Mouse (Mus musculus) heart, adult 2 months (tissue): Measurements from ENCODE around the gene Rpl39. TPM values are rescaled to one million over a fixed set of nuclear protein-coding genes. Genes with fewer than 3 reads are reported as not detected.
"Not testable (repeated sequence)": the region's sequence is repeated elsewhere in the genome, so short reads cannot be mapped to it uniquely, and the experiment has no call there.

Source experiments
- DNase-seq, 2 experiments: peaks; one replicate each; pipeline ENCODE4 v3.0.0; 2021
- H3K27ac ChIP-seq: fragments of 200-600 bp; 2 replicates; pipeline ENCODE4 v1.8.1; 2022
- H3K27me3 ChIP-seq: fragments of 200-500 bp; 2 replicates; pipeline ENCODE4 v1.6.1; 2012; ENCODE audit warnings: mild to moderate bottlenecking, low read length, inconsistent platforms, mixed read lengths; ENCODE audit not compliant: control insufficient read depth, insufficient read depth
- H3K36me3 ChIP-seq: fragments of 200-500 bp; 2 replicates; pipeline ENCODE4 v1.6.1; 2012; ENCODE audit warnings: low read length, inconsistent platforms; ENCODE audit not compliant: control insufficient read depth, insufficient read depth
- H3K4me1 ChIP-seq: fragments of 200-500 bp; 2 replicates; pipeline ENCODE4 v1.6.1; 2011; ENCODE audit warnings: low read length; ENCODE audit not compliant: control insufficient read depth, insufficient read depth
- H3K4me3 ChIP-seq: fragments of 200-600 bp; 2 replicates; pipeline ENCODE4 v1.8.1; 2022
- H3K79me2 ChIP-seq: fragments of 200-500 bp; replicated peaks from 2 replicates; pipeline ENCODE4 v1.6.1; 2012; ENCODE audit warnings: mild to moderate bottlenecking, inconsistent platforms, low read length, moderate library complexity, mixed read lengths; ENCODE audit not compliant: control insufficient read depth, insufficient read depth
- H3K9ac ChIP-seq: fragments of 200-500 bp; 2 replicates; pipeline ENCODE4 v1.6.1; 2012; ENCODE audit warnings: low read depth, mild to moderate bottlenecking, control low read depth, inconsistent platforms, low read length, mixed read lengths
- CTCF ChIP-seq: fragments of 200-600 bp; IDR thresholded peaks from 2 replicates; pipeline ENCODE4 v1.8.1; 2022; ENCODE audit warnings: antibody characterized with exemption, mild to moderate bottlenecking, moderate library complexity
- EP300 ChIP-seq: fragments of 200-500 bp; IDR thresholded peaks from 2 replicates; pipeline ENCODE4 v1.6.1; 2011; ENCODE audit warnings: low read depth, low read length, control low read depth; ENCODE audit not compliant: insufficient read depth
- POLR2A ChIP-seq: fragments of 200-500 bp; IDR thresholded peaks from 2 replicates; pipeline ENCODE4 v1.6.1; 2011; ENCODE audit warnings: mild to moderate bottlenecking, low read depth, low read length, control low read depth; ENCODE audit not compliant: insufficient read depth
- WGBS: fragments of 180-500 bp; shearing (Covaris S2); methylation state at CpG from one replicate; pipeline ENCODE4 v1.1.7; 2018; 5-methylcytosine and 5-hydroxymethylcytosine counted together
- intact Hi-C: fragments of 180-260 bp; cut with DNase I; formaldehyde crosslinking; loops from one replicate; pipeline ENCODE4 v1.15.1; 2025
- polyA plus RNA-seq: library from polyadenylated mRNA; depleted of rRNA; stranded (reverse); fragments of >200 nt; gene quantifications from 2 replicates; pipeline ENCODE4 v1.2.3, GENCODE M21; 2012
- total RNA-seq, 2 experiments: library from RNA; stranded (reverse); gene quantifications; 2 replicates each; pipeline ENCODE4 v1.2.3; 2021

Gene Rpl39
- total and polyA plus RNA-seq, 3 experiments: 57.3 to 325 (median 289) TPM

DNA sequence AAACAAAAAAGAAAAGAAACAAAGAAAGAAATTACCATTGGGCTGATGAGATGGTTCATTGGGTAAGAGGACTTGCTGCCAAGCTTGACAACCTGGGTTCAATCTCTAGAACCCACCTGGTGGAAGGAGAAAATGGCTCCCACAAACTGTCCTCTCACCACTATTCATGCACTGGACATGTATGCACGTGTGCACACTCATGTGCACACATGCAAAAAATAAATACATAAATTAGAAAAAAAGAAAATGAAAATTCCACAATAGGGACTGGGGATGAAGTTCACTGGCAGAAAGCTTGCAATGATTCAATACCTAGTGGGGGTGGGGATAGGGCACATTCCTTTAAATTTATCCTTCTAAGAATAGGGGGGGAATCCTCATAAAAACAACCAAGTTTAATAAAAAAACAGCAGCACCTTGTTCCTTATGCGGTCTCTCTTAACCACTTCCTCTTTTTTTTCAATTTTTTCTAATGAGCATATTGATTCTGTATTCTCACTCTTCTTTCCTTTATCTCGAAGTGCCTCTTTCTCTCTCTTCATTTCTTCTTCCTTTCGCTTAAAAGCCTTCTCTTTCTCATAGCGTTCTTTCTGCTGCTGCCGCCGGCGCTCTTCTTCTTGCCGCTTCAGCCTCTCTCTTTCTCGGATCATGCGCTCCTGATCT lies 10.0 kb upstream of the Rpl39 start:
- H3K27me3 ChIP-seq: no peaks in the 10 kb centered on the region
- no peak for TF ChIP-seq POLR2A
- no peak for TF ChIP-seq CTCF
- TF ChIP-seq EP300: no peak
- intact Hi-C loops: no loop called here
- no peak overlapping the region for H3K9ac ChIP-seq
- H3K27ac ChIP-seq: no peak overlapping the region
- 89% methylated on average over 11 of the region's 11 CpGs for WGBS
- H3K36me3 ChIP-seq: no peaks in the 10 kb centered on the region
- H3K4me3 ChIP-seq: no peak overlapping the region
- no peaks in the 10 kb centered on the region for H3K79me2 ChIP-seq
- DNase-seq: no peak
- H3K4me1 ChIP-seq: no peaks in the 10 kb centered on the region

DNA sequence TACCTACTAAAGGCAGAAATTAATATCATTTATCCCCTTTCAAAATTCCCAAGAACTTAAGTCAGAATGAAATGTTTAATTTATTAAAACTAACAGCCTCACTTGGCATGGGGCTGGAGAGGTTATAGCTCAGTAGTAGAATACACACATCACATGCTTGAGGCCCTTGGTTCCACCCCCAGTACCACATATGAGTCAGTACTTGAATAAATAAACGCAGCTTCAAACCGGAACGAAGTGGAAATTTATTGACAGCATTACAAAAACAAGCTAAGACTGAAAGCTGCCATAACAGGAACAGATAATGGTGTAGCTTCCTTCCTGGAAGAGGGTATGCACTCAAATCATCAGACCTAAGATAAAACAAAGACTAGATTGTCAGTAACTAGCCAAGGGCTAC lies 6.3 kb upstream of the Rpl39 start:
- no peak for TF ChIP-seq CTCF
- TF ChIP-seq POLR2A: no peak
- TF ChIP-seq EP300: no peak
- Histone ChIP-seq H3K27ac (no peak overlapping the region), H3K9ac (no peak overlapping the region), H3K79me2 (no peaks in the 10 kb centered on the region), H3K27me3 (no peaks in the 10 kb centered on the region), H3K4me1 (no peaks in the 10 kb centered on the region), H3K4me3 (no peak overlapping the region), H3K36me3 (no peaks in the 10 kb centered on the region)
- intact Hi-C loops: no loop called here
- WGBS: 67% methylated on average over 3 of the region's 3 CpGs
- no peak for DNase-seq

DNA sequence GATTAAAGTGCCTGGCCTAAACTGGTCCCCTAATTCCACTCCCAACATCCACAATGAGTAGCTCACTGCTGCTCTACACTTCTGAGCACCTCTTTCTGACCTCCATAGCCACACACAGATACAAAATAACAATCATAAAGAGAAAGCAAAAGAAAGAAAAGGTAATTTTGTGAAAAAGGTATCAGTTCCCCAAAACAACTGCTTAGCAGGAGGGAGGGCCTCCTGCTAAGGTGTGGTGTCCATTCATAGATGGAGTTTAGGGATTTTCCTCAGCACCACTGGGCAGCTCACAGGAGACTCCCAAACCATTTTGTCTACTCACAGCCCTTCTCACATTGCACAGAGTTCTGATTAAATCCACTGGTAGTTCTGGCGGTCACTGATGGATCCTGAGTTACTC lies 3.6 kb upstream of the Rpl39 start:
- peaks cover under 1% of the 10 kb centered on the region; the same call in 1 of the 2 replicates for H3K36me3 ChIP-seq
- no peak overlapping the region for H3K9ac ChIP-seq
- TF ChIP-seq CTCF (no peak), POLR2A (no peak), EP300 (no peak)
- no peak overlapping the region for H3K4me3 ChIP-seq
- no peaks in the 10 kb centered on the region for H3K4me1 ChIP-seq
- no peak for DNase-seq
- H3K27ac ChIP-seq: no peak overlapping the region
- intact Hi-C loops: no loop called here
- 73% methylated on average over 1 of the region's 1 CpGs for WGBS
- no peaks in the 10 kb centered on the region for H3K79me2 ChIP-seq
- no peaks in the 10 kb centered on the region for H3K27me3 ChIP-seq

DNA sequence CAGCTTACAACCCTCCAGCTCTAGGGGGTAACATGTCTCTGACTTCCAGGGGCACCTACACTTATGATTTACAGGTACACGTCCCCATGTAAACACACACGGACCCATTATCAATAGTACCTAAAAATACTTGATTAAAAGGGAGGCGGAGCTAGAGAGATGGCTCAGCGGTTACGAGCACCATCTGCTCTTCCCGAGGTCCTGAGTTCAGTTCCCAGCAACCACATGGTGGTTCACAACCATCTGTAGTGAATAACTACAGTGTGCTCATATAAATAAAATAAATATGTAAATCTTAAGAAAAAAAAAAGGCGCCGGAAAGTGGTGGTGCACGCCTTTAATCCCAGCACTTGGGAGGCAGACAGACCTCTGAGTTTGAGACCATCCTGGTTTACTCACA lies 463 bp upstream of the Rpl39 start:
- Histone ChIP-seq H3K4me3 (peak overlapping the region; percentile 66), H3K36me3 (peaks cover 6% of the 10 kb centered on the region), H3K27me3 (no peaks in the 10 kb centered on the region), H3K79me2 (no peaks in the 10 kb centered on the region), H3K27ac (peak overlapping the region; percentile 80), H3K9ac (peak overlapping the region; percentile 48), H3K4me1 (no peaks in the 10 kb centered on the region)
- intact Hi-C loops: loop anchor here (1.0 kb wide), 1 partner anchor 25 kb away; the partner anchor contains the start of gene Upf3b
- TF ChIP-seq EP300 (no peak), POLR2A (no peak), CTCF (no peak)
- 22% methylated on average over 9 of the region's 9 CpGs for WGBS
- no peak for DNase-seq

DNA sequence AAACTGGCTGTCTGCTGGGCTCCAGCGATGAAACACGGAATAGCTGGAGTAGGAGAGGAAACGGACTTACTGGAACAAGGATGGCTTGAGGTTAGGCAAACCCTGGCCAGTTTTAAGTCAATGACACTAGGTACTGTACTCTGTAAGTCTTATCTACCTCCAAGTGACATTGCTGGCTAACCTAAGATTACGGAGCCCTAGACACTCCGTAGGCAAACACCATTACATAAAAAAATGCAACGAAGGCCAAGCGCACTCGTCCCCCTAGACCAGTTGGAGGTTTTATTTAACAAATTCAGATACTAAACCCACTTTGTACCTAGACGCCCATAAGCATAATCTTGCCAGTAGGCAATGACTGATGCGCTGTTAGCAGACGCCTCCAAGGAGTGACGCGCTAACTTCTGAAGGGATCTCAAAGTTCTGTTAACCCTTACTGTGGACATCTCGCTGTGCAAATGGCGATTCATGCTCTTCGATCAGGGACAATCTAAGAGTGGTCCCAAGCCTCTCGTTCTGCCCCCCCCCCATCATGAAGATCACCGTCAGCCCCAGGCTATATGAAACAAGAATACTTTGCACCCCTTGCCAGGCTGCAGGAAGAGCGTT lies 780 bp downstream of the Rpl39 start:
- H3K36me3 ChIP-seq: peaks cover 6% of the 10 kb centered on the region
- H3K4me3 ChIP-seq: peak overlapping the region; percentile 66
- no peaks in the 10 kb centered on the region for H3K27me3 ChIP-seq
- H3K4me1 ChIP-seq: no peaks in the 10 kb centered on the region
- intact Hi-C loops: no loop called here
- H3K9ac ChIP-seq: peak overlapping the region; percentile 67
- WGBS: 14% methylated on average over 19 of the region's 19 CpGs
- TF ChIP-seq EP300 (no peak), CTCF (no peak), POLR2A (no peak)
- peak overlapping the region; percentile 80 for H3K27ac ChIP-seq
- H3K79me2 ChIP-seq: no peaks in the 10 kb centered on the region
- no peak for DNase-seq

DNA sequence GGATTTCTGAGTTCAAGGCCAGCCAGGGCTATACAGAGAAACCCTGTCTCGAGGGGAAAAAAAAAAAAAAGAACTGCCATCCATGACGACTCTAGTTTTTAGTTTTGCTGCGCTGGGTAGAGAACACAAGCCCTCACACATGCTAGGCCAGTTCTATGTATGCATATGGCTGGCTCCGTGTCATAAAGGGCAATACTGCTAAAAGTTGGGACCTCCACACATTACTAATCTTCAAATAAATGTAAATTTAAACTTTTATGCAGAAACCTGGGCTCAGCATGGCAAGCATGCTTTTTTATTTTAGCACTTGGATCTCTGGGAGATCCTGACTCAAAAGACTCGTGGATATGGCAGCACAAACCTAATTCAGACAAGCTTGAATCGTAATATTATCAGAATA lies 4.0 kb downstream of the Rpl39 start:
- no peak overlapping the region for H3K4me3 ChIP-seq
- no peaks in the 10 kb centered on the region for H3K4me1 ChIP-seq
- no peak for DNase-seq
- intact Hi-C loops: no loop called here
- 56% methylated on average over 6 of the region's 6 CpGs for WGBS
- H3K9ac ChIP-seq: no peak overlapping the region
- no peaks in the 10 kb centered on the region for H3K27me3 ChIP-seq
- TF ChIP-seq CTCF: no peak
- TF ChIP-seq POLR2A: no peak
- no peak for TF ChIP-seq EP300
- H3K27ac ChIP-seq: no peak overlapping the region
- no peaks in the 10 kb centered on the region for H3K79me2 ChIP-seq
- peaks cover 6% of the 10 kb centered on the region for H3K36me3 ChIP-seq

DNA sequence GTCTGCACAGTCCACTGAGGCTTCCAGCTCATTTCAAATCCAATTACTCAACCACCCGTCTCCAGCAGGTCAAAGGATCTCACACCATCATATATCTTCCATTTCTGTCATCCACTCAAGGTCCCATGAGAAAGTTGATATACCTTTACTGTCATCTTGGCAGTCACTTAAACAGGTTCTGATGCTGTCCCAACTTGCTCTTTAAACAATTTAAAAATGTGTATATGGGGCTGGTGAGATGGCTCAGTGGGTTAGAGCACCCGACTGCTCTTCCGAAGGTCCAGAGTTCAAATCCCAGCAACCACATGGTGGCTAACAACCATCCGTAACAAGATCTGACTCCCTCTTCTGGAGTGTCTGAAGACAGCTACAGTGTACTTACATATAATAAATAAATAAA lies 4.9 kb downstream of the Rpl39 start:
- DNase-seq, H3K27ac ChIP-seq, H3K4me3 ChIP-seq, H3K79me2 ChIP-seq, H3K27me3 ChIP-seq, H3K4me1 ChIP-seq, intact Hi-C loops, H3K36me3 ChIP-seq, H3K9ac ChIP-seq: not testable (repeated sequence)
- 71% methylated on average over 4 of the region's 4 CpGs for WGBS
